26 mouse cellular contexts compared by ENCODE assay signal in genomic region chr9:54673887-54674286, GRCm38 (mm10). TPM values are rescaled to one million over a fixed set of nuclear protein-coding genes. Genes with fewer than 3 reads are reported as not detected.
DNase-seq lines count a peak whose midpoint lies in the region; ATAC-seq and TF ChIP-seq lines count a peak whose summit lies in the region.
"Had no signal": no experiment of that assay in that cellular context is flagged by ENCODE, and none has a peak within 500 bp of the region (broad histone marks: within the 10 kb centered on the region; RNA-seq: fewer than 3 reads in every experiment).

No protein-coding gene starts in this region.

- H3K36me3 ChIP-seq in lung, embryonic 14.5 days (ENCODE audit: insufficient read depth), result no peaks in the 10 kb centered on the region
- no peaks in the 10 kb centered on the region for H3K36me3 ChIP-seq in lung, postnatal 0 days (ENCODE audit: insufficient read depth, low read length)
- H3K36me3 ChIP-seq in forebrain, postnatal 0 days (ENCODE audit: insufficient read depth), result no peaks in the 10 kb centered on the region
- no peaks in the 10 kb centered on the region for H3K36me3 ChIP-seq in forebrain, embryonic 12.5 days (replicated peaks)
- H3K36me3 ChIP-seq: embryonic facial prominence, embryonic 10.5 days; embryonic facial prominence, embryonic 13.5 days; hindbrain, embryonic 12.5 days had no signal

- H3K9me3 ChIP-seq in lung, embryonic 14.5 days (ENCODE audit: low read depth, low read length), result no peaks in the 10 kb centered on the region
- no peaks in the 10 kb centered on the region for H3K9me3 ChIP-seq in lung, postnatal 0 days (ENCODE audit: low read length)
- no peaks in the 10 kb centered on the region for H3K9me3 ChIP-seq in forebrain, postnatal 0 days (ENCODE audit: low read length)
- H3K9me3 ChIP-seq in forebrain, embryonic 12.5 days, result no peaks in the 10 kb centered on the region
- H3K9me3 ChIP-seq: embryonic facial prominence, embryonic 10.5 days; embryonic facial prominence, embryonic 13.5 days; forebrain, embryonic 13.5 days; hindbrain, embryonic 12.5 days had no signal

- no peak overlapping the region for H3K4me3 ChIP-seq in lung, embryonic 14.5 days (ENCODE audit: low read depth, low read length)
- no peak overlapping the region for H3K4me3 ChIP-seq in lung, postnatal 0 days (ENCODE audit: low read depth, low read length)
- H3K4me3 ChIP-seq in forebrain, postnatal 0 days (ENCODE audit: low read depth, low read length), result no peak overlapping the region
- no peak overlapping the region for H3K4me3 ChIP-seq in forebrain, embryonic 12.5 days (replicated peaks)
- H3K4me3 ChIP-seq: embryonic facial prominence, embryonic 10.5 days; embryonic facial prominence, embryonic 13.5 days; erythroblast, embryonic 14.5 days; forebrain, embryonic 13.5 days; gastrocnemius, adult 2 months; hindbrain, embryonic 12.5 days had no signal

- H3K9ac ChIP-seq in lung, embryonic 14.5 days, result no peak overlapping the region
- no peak overlapping the region for H3K9ac ChIP-seq in lung, postnatal 0 days (replicated peaks; ENCODE audit: low read depth)
- H3K9ac ChIP-seq in forebrain, postnatal 0 days, result no peak overlapping the region
- no peak overlapping the region for H3K9ac ChIP-seq in forebrain, embryonic 12.5 days
- H3K9ac ChIP-seq: embryonic facial prominence, embryonic 13.5 days; forebrain, embryonic 13.5 days; hindbrain, embryonic 12.5 days had no signal

- no peak overlapping the region for H3K27ac ChIP-seq in lung, embryonic 14.5 days (ENCODE audit: low read depth)
- H3K27ac ChIP-seq in lung, postnatal 0 days (ENCODE audit: low read length), result no peak overlapping the region
- H3K27ac ChIP-seq in forebrain, postnatal 0 days (ENCODE audit: low read depth, low read length), result no peak overlapping the region
- H3K27ac ChIP-seq in forebrain, embryonic 12.5 days, result no peak overlapping the region
- H3K27ac ChIP-seq: embryonic facial prominence, embryonic 10.5 days; embryonic facial prominence, embryonic 13.5 days; forebrain, embryonic 13.5 days; gastrocnemius, adult 2 months; hindbrain, embryonic 12.5 days had no signal

- TF ChIP-seq EP300 in lung, postnatal 0 days (IDR thresholded peaks at IDR 0.05), result no peak

- ATAC-seq in lung, embryonic 14.5 days (ENCODE audit: insufficient read depth), result peak; percentile 55; the same call in 1 of the 2 replicates
- ATAC-seq in lung, postnatal 0 days, result peak; percentile 40; the same call in 1 of the 2 replicates
- ATAC-seq in forebrain, postnatal 0 days, result no peak
- no peak for ATAC-seq in forebrain, embryonic 12.5 days (ENCODE audit: low FRiP score)
- no peak for ATAC-seq in activated CD4-positive, CD25-positive, alpha-beta regulatory T cell, adult 4 months
- ATAC-seq: CD4-positive, CD25-positive, alpha-beta regulatory T cell, adult 4 months; forebrain, embryonic 13.5 days; forebrain, embryonic 16.5 days; hindbrain, embryonic 16.5 days had no signal

- no peak for TF ChIP-seq CTCF in lung, embryonic 14.5 days (IDR thresholded peaks at IDR 0.05; ENCODE audit: low read depth)
- TF ChIP-seq CTCF in lung, postnatal 0 days (IDR thresholded peaks at IDR 0.05), result no peak
- TF ChIP-seq CTCF in forebrain, postnatal 0 days (IDR thresholded peaks at IDR 0.05; ENCODE audit: low read depth), result no peak

- H3K27me3 ChIP-seq in lung, embryonic 14.5 days (ENCODE audit: insufficient read depth, low read length), result 0 out of 2 replicates have a peak, but pooled peaks cover 2% of the 10 kb centered on the region
- no peaks in the 10 kb centered on the region for H3K27me3 ChIP-seq in lung, postnatal 0 days (replicated peaks; ENCODE audit: insufficient read depth, low read length)
- H3K27me3 ChIP-seq in forebrain, postnatal 0 days (ENCODE audit: insufficient read depth, low read length), result no peaks in the 10 kb centered on the region
- H3K27me3 ChIP-seq in forebrain, embryonic 12.5 days, result peaks cover 7% of the 10 kb centered on the region; the same call in 1 of the 2 replicates
- H3K27me3 ChIP-seq: forebrain, embryonic 13.5 days; hindbrain, embryonic 12.5 days had no signal

- DNase-seq in lung, embryonic 14.5 days, result peak; percentile 75
- peak; percentile 62 for DNase-seq in lung, postnatal 0 days (ENCODE audit: low spot score)
- DNase-seq in lung, postnatal 25 days (ENCODE audit: low spot score), result peak; percentile 39
- DNase-seq in forebrain, postnatal 0 days, result no peak
- DNase-seq: adrenal gland, adult 8-10 months; adrenal gland, postnatal 25 days; cerebellum, adult 11-12 months; cerebellum, adult 8-10 months; cerebellum, postnatal 10 days; cerebellum, postnatal 36 days; embryo, embryonic 11 days; gastrocnemius, adult 2 months; gastrocnemius, postnatal 14 days; heart, adult 11 months had no signal

- WGBS in lung, embryonic 14.5 days, result 69% methylated on average over 13 of the region's 13 CpGs
- 65% methylated on average over 13 of the region's 13 CpGs for WGBS in lung, postnatal 0 days
- WGBS in forebrain, postnatal 0 days, result 88% methylated on average over 13 of the region's 13 CpGs
- 90% methylated on average over 13 of the region's 13 CpGs for WGBS in forebrain, embryonic 12.5 days

- no peaks in the 10 kb centered on the region for H3K4me1 ChIP-seq in lung, embryonic 14.5 days (ENCODE audit: insufficient read depth)
- no peaks in the 10 kb centered on the region for H3K4me1 ChIP-seq in lung, postnatal 0 days (ENCODE audit: insufficient read depth, low read depth, low read length)
- H3K4me1 ChIP-seq in forebrain, postnatal 0 days (ENCODE audit: insufficient read depth), result no peaks in the 10 kb centered on the region
- H3K4me1 ChIP-seq in forebrain, embryonic 12.5 days, result no peaks in the 10 kb centered on the region
- H3K4me1 ChIP-seq: embryonic facial prominence, embryonic 10.5 days; embryonic facial prominence, embryonic 13.5 days; forebrain, embryonic 13.5 days; hindbrain, embryonic 12.5 days had no signal

- H3K4me2 ChIP-seq in lung, embryonic 14.5 days, result no peak overlapping the region
- no peak overlapping the region for H3K4me2 ChIP-seq in lung, postnatal 0 days (replicated peaks; ENCODE audit: low read depth, low read length)
- H3K4me2 ChIP-seq in forebrain, postnatal 0 days (ENCODE audit: low read depth), result no peak overlapping the region
- H3K4me2 ChIP-seq in forebrain, embryonic 12.5 days, result no peak overlapping the region
- H3K4me2 ChIP-seq: embryonic facial prominence, embryonic 13.5 days; forebrain, embryonic 13.5 days; heart, embryonic 11.5 days; hindbrain, embryonic 12.5 days had no signal

RNA-seq across cellular contexts. Expression of gene Acsbg1, which starts 12.2 kb away (rescaled TPM):
- 0.31 and 0.32 TPM in 2 replicates for polyA plus RNA-seq in lung, embryonic 14.5 days (2014; fragmentation: Nextera tagmentation; extraction: Ambion mirVana)
- 0.10 and 0.17 TPM in 2 replicates for polyA plus RNA-seq in lung, postnatal 0 days (2015; fragmentation: Nextera tagmentation; extraction: Ambion mirVana)
- 45.4 and 52.2 TPM in 2 replicates for total RNA-seq in forebrain, postnatal 0 days (2014; rRNA removed)
- 32.8 and 38.9 TPM in 2 replicates for polyA plus RNA-seq in forebrain, postnatal 0 days (2015; fragmentation: Nextera tagmentation; extraction: Ambion mirVana)
- polyA plus RNA-seq in forebrain, embryonic 12.5 days (2016; fragmentation: Nextera tagmentation; extraction: Ambion mirVana), result 14.9 and 22.6 TPM in 2 replicates
- 10 to 100 TPM; 52.6 to 55.5 TPM for polyA plus RNA-seq in activated CD4-positive, CD25-positive, alpha-beta regulatory T cell, adult 4 months (2017; shearing (Covaris generic))
- total RNA-seq: hematopoietic stem cell, adult 5-6 weeks had no signal
- polyA plus RNA-seq: erythroblast, embryonic 14.5 days had no signal

RNA-seq across cellular contexts. Expression of gene Dnaja4, which starts 24.8 kb away (rescaled TPM):
- polyA plus RNA-seq in lung, embryonic 14.5 days (2014; fragmentation: Nextera tagmentation; extraction: Ambion mirVana), result 6.1 and 6.3 TPM in 2 replicates
- 15.2 and 17.7 TPM in 2 replicates for polyA plus RNA-seq in lung, postnatal 0 days (2015; fragmentation: Nextera tagmentation; extraction: Ambion mirVana)
- total RNA-seq in forebrain, postnatal 0 days (2014; rRNA removed), result 5.8 and 8.9 TPM in 2 replicates
- polyA plus RNA-seq in forebrain, postnatal 0 days (2015; fragmentation: Nextera tagmentation; extraction: Ambion mirVana), result 5.9 and 7.2 TPM in 2 replicates
- 2.8 and 3.1 TPM in 2 replicates for polyA plus RNA-seq in forebrain, embryonic 12.5 days (2016; fragmentation: Nextera tagmentation; extraction: Ambion mirVana)
- 1 to 10 TPM; 3.3 to 3.9 TPM for polyA plus RNA-seq in activated CD4-positive, CD25-positive, alpha-beta regulatory T cell, adult 4 months (2017; shearing (Covaris generic))

Comparison
In these comparisons a context has a peak if more than half of its experiments do, and no peak if none do; other contexts are left out.
1. ATAC-seq: peak in lung, embryonic 14.5 days (single experiment) and lung, postnatal 0 days (single experiment); none in forebrain, postnatal 0 days (single experiment), forebrain, embryonic 12.5 days (single experiment) and activated CD4-positive, CD25-positive, alpha-beta regulatory T cell, adult 4 months (single experiment).
2. RNA of gene Acsbg1, which starts 12.2 kb away (polyA plus RNA-seq): 52.6 to 55.5 TPM in activated CD4-positive, CD25-positive, alpha-beta regulatory T cell, adult 4 months, 32.8 to 38.9 TPM in forebrain, postnatal 0 days and 14.9 to 22.6 TPM in forebrain, embryonic 12.5 days; 0.31 to 0.32 TPM in lung, embryonic 14.5 days and 0.10 to 0.17 TPM in lung, postnatal 0 days; every median in the first group is over 10 times any median in the second.